Mouse (Mus musculus) intestine, embryonic 15.5 days (tissue): ENCODE measurements around the gene Cyp1a2. TPM values are rescaled to one million over a fixed set of nuclear protein-coding genes. Genes with fewer than 3 reads are reported as not detected.
A peak's percentile ranks its signal among the peaks of the same experiment; 100 is the strongest.

Source experiments
- ATAC-seq: fragments of 200-750 bp; cut with Nextera tagmentation; 2 replicates; pipeline ENCODE4 v1.8.0; 2017; ENCODE audit warnings: moderate TSS enrichment, moderate library complexity
- H3K27ac ChIP-seq: fragments of 300-500 bp; sonication (generic); 2 replicates; pipeline ENCODE4 v1.5.1; 2015; ENCODE audit warnings: mild to moderate bottlenecking, inconsistent platforms
- H3K27me3 ChIP-seq: fragments of 300-500 bp; sonication (generic); replicated peaks from 2 replicates; pipeline ENCODE4 v1.6.1; 2015; ENCODE audit warnings: inconsistent platforms
- H3K36me3 ChIP-seq: fragments of 300-500 bp; sonication (generic); 2 replicates; pipeline ENCODE4 v1.6.1; 2015; ENCODE audit warnings: inconsistent platforms
- H3K4me1 ChIP-seq: fragments of 300-500 bp; sonication (generic); replicated peaks from 2 replicates; pipeline ENCODE4 v1.6.1; 2015; ENCODE audit warnings: inconsistent platforms
- H3K4me2 ChIP-seq: fragments of 300-500 bp; sonication (generic); replicated peaks from 2 replicates; pipeline ENCODE4 v1.6.1; 2015; ENCODE audit warnings: mild to moderate bottlenecking, inconsistent platforms
- H3K4me3 ChIP-seq: fragments of 300-500 bp; sonication (generic); replicated peaks from 2 replicates; pipeline ENCODE4 v1.5.1; 2015; ENCODE audit warnings: inconsistent platforms
- H3K9ac ChIP-seq: fragments of 300-500 bp; sonication (generic); 2 replicates; pipeline ENCODE4 v1.6.1; 2015; ENCODE audit warnings: inconsistent platforms
- H3K9me3 ChIP-seq: fragments of 300-500 bp; sonication (generic); 2 replicates; pipeline ENCODE4 v1.6.1; 2016; ENCODE audit warnings: inconsistent platforms
- WGBS: fragments of 180-500 bp; shearing (Covaris S2); methylation state at CpG from one replicate; pipeline ENCODE4 v1.1.7; 2015; 5-methylcytosine and 5-hydroxymethylcytosine counted together
- polyA plus RNA-seq: library from polyadenylated mRNA; unstranded; fragments of >200 nt; fragmentation: Nextera tagmentation; extraction: Ambion mirVana; gene quantifications from 2 replicates; pipeline ENCODE4 v1.2.1, GENCODE M21; 2015

Gene Cyp1a2
- polyA plus RNA-seq, 1 experiment from 2014 or later = not detected

DNA sequence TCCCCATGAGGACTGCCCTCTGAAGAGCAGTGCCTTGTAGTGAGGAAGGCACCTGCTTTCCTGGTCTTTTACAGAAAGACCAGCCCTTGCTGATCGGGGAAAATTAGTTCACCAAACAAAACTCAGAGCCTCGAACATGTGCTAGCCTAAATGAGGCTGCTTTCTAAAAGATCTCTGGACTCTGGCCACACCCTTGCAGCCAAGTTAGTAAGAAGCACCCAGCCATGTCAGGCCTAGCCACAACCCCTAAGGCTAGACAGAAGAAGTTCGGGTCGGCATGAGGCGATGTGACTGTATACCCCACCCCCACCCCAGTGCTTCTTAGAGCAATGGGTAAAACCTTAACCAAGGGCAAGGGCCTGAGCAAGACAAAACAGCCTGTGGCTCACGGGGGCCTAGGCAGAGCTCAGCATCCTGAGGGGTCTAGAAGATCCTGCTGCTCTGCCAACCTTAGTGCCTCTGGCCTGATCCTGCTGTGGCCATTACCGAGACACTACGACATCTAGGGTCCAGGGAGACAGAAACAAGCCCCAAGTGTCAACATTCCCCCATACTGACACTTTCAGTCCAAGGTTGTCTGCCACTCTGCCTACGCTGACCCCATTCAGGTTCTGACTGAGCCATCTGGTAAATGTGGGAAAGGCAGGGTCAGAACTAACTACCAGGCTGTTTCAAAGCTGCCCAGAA lies 40.2 kb downstream of the Cyp1a2 start:
- peak overlapping the region; percentile 68 for H3K4me3 ChIP-seq
- H3K4me2 ChIP-seq = peak overlapping the region; percentile 86
- no peak for ATAC-seq
- H3K9ac ChIP-seq = peak overlapping the region; percentile 98
- peaks cover 68% of the 10 kb centered on the region for H3K4me1 ChIP-seq
- H3K27me3 ChIP-seq = no peaks in the 10 kb centered on the region
- H3K9me3 ChIP-seq = no peaks in the 10 kb centered on the region
- 57% methylated on average over 9 of the region's 9 CpGs for WGBS
- H3K27ac ChIP-seq = peak overlapping the region; percentile 58
- no peaks in the 10 kb centered on the region for H3K36me3 ChIP-seq

DNA sequence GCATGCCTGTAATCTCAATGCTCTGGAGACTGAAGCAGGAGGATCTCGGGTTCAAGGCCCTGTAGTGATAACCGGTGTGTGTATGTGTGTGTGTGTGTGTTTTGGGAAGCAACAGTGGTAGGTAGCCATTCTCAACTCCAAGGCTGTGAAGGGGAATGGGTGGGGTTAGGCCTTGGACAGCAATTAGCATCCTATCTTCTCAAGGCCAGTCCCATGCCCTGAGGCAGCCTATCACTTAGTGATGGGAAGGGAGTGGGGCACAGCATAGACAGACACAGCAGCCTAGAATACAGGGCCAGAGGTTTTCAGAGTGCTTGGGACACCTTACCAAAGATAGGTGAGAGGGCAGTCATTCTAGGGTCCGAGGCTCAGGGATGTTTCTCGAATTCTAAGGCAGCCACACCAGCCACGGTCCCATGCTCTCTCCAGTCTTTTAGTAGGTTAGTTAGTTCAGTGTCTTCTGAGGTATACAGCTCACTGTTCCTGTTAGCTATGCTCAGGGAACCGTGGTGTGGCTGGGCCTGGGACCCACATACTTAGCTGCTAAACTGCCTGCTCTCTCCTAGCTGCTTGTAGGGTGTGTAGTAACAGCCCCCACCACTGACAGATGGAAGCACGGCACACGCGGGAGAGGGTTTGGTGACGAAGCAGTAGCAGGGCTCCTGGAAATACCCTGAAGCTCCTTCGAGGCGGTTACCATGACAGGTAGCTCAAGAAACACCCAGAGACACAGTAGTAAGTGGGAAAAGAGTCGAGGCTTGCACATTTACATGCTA lies 41.5 kb downstream of the Cyp1a2 start:
- no peak overlapping the region for H3K27ac ChIP-seq
- no peak for ATAC-seq
- no peak overlapping the region for H3K4me3 ChIP-seq
- H3K4me2 ChIP-seq = peak overlapping the region; percentile 86; the same call in 1 of the 2 replicates
- no peaks in the 10 kb centered on the region for H3K27me3 ChIP-seq
- no peaks in the 10 kb centered on the region for H3K36me3 ChIP-seq
- H3K9ac ChIP-seq = no peak overlapping the region
- no peaks in the 10 kb centered on the region for H3K9me3 ChIP-seq
- peaks cover 77% of the 10 kb centered on the region for H3K4me1 ChIP-seq
- 81% methylated on average over 13 of the region's 13 CpGs for WGBS

DNA sequence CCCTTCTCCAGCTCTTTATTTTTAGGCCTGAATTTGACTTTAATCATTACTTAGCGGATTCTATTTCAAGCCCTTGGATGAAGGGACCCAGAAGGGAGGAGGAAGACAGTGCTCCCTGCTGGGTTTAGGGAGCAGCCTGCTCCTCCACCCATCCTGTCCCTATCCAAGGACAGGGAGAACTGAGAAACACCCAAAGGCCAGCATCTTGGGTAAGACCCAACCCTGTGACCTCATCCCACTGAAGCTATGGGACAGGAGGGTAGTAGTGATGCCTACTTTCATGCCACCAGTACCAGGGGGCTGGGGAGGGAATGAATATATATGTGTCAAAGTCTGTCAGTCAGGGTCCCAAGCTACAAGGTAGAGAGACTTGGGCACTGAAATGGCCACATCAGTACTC lies 42.5 kb downstream of the Cyp1a2 start:
- peak overlapping the region; percentile 31; the same call in 1 of the 2 replicates for H3K4me3 ChIP-seq
- ATAC-seq = no peak
- peak overlapping the region; percentile 66 for H3K4me2 ChIP-seq
- 0 out of 2 replicates have a peak overlapping the region, but pooled peaks have one; percentile 14 for H3K9ac ChIP-seq
- H3K4me1 ChIP-seq = peaks cover 77% of the 10 kb centered on the region
- H3K27ac ChIP-seq = peak overlapping the region; percentile 89
- no peaks in the 10 kb centered on the region for H3K9me3 ChIP-seq
- no peaks in the 10 kb centered on the region for H3K27me3 ChIP-seq
- 80% methylated on average over 1 of the region's 1 CpGs for WGBS
- H3K36me3 ChIP-seq = no peaks in the 10 kb centered on the region

DNA sequence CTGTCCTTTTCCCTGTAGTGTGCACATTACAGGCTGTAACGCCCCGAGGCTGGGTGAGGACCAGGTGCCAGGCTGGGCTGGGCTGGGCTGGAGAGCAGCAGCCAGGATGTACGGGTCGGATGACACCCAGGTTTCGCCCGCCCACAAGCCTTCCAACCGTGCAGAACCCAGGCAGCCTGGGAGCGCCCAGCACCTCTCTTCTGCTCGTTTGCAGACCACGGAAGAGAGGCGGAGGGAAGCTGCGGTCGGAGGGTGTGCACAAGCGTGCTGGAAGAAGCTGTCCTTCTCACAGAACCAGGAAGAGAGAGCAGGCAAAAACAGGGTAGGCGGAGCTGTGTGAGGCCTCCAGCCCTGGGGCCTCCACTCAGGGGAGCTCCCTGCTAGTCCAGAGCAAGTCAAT lies 43.1 kb downstream of the Cyp1a2 start:
- Histone ChIP-seq H3K27ac (peak overlapping the region; percentile 89), H3K36me3 (no peaks in the 10 kb centered on the region), H3K4me1 (peaks cover 79% of the 10 kb centered on the region), H3K4me2 (peak overlapping the region; percentile 66), H3K4me3 (peak overlapping the region; percentile 31), H3K9ac (peak overlapping the region; percentile 24), H3K9me3 (no peaks in the 10 kb centered on the region), H3K27me3 (no peaks in the 10 kb centered on the region)
- WGBS = 2% methylated on average over 15 of the region's 15 CpGs
- peak; percentile 70 for ATAC-seq

DNA sequence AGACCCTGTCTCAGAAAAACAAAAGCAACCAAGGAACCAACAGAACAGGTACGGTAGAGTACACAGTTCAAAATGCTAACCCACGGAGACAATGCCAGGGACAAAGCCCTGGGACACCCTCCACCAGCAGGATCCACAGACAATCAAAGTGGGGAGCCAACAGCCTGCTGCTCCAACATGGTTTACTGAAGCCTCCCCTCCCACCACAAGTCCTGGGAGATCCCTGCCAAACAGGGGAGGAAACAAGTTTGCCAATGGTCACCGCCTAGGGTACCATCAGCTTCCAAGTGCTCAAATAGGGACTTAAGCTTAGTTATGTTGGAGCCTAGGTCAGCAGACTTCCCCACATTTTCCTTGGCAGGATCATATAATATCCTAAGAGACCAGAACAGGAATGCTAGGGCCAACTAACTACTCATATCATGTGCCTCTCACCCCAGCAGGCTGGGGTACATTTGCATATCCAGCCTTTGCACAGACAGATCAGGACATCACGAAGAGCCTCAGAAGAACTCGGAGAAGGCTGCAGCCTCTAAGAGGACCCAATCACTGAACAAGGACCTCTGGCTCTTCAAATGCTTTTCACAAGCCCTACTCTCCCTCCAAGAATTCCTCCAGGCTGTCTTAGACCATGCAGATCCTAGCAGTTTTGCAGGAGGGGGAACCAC lies 43.7 kb downstream of the Cyp1a2 start:
- Histone ChIP-seq H3K4me1 (peaks cover 80% of the 10 kb centered on the region), H3K4me3 (peak overlapping the region; percentile 31), H3K27ac (peak overlapping the region; percentile 89), H3K36me3 (no peaks in the 10 kb centered on the region), H3K9ac (peak overlapping the region; percentile 24), H3K4me2 (peak overlapping the region; percentile 66), H3K27me3 (no peaks in the 10 kb centered on the region), H3K9me3 (no peaks in the 10 kb centered on the region)
- 58% methylated on average over 5 of the region's 5 CpGs for WGBS
- no peak for ATAC-seq

DNA sequence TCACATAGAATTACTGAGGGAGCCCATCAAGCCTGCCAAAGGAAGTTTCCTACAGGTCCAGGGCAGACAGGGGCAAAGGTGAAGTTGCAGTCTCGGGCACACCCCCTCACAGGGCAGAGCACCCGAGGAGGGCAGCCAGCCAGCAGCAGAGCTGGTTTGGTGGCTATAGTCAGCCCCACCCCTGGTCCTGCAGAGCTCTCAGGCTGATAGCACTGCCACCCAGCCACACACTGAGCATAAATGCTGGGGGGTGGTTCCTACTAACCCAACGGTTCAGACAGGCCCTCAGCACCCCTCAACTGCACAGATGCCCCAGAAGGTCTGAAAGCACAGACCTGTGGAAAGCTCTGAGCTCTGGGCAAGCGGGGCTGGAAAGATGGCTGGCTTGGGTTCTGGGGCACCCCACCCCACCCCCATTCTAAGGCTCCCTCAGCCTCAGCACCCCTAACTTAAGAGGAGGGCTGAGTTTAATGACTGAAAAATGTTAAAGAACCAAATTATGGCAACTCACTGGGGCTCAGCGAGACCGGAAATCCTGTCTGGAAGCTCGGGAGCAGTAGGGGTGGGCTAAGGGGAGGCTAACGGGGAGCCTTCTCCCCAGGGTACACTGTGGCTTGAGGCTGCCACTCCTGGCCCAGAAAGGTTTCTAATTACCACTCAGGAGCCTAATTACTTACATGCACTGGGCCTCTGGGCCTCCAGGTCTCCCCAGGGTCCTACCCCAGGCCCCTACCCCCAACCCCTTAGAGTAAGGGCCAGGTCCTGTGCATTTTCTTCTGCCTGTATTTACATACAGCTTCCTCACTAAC lies 44.6 kb downstream of the Cyp1a2 start:
- Histone ChIP-seq H3K27ac (peak overlapping the region; percentile 89), H3K27me3 (no peaks in the 10 kb centered on the region), H3K4me3 (peak overlapping the region; percentile 10; the same call in 1 of the 2 replicates), H3K9ac (peak overlapping the region; percentile 32; the same call in 1 of the 2 replicates), H3K4me2 (peak overlapping the region; percentile 66), H3K9me3 (no peaks in the 10 kb centered on the region), H3K4me1 (peaks cover 82% of the 10 kb centered on the region), H3K36me3 (no peaks in the 10 kb centered on the region)
- 24% methylated on average over 8 of the region's 8 CpGs for WGBS
- ATAC-seq = peak; percentile 86

DNA sequence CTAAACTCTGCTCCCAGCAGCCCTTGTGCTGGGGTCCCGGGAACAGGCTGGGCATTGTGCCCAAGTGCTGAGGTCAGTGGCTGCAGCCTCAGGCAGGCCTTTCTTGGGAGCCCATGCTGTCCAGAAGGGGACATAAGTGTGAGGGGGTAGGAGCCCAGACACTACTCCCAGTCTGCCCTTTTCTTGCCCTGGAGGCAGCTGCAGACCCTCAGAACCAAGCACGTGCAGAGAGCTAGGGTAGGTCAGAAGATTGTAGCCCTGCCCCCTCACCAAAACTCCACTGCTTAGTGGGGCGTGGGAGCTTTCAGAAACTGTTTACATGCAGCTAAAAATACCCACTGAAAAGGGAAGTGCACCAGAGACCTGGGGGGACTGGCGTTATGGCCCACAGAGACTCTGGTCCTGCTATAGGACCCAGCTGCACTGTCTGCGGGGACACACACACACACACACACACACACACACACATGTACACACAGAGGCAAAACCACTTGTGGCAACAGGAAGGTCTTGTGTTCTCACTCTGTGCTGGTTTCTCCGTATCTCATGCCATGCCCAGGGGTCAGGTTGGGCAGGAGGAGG lies 45.7 kb downstream of the Cyp1a2 start:
- H3K27ac ChIP-seq = peak overlapping the region; percentile 89
- H3K36me3 ChIP-seq = no peaks in the 10 kb centered on the region
- ATAC-seq = peak; percentile 23
- no peaks in the 10 kb centered on the region for H3K27me3 ChIP-seq
- H3K9me3 ChIP-seq = no peaks in the 10 kb centered on the region
- H3K4me3 ChIP-seq = peak overlapping the region; percentile 10
- H3K4me1 ChIP-seq = peaks cover 78% of the 10 kb centered on the region
- 13% methylated on average over 6 of the region's 6 CpGs for WGBS
- H3K9ac ChIP-seq = peak overlapping the region; percentile 32; the same call in 1 of the 2 replicates
- peak overlapping the region; percentile 66 for H3K4me2 ChIP-seq

DNA sequence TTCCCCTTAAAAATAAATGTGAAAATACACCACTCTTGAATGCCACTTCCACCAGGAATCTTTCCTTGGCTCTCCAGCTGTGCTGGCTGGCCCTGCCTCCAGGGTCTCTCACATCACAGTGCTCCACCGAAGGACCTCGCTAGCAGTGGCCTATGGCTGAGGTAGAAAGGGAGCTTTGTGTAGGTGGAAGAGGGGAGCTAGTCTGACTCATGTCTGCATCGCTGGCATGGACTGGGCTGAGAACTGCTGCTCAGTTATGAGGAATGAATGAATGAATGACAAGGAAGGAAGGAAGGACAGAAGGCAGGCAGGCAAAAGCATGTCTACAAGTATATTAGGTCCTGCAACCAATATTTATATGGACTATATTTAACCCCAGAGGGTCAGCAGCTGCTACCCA lies 46.2 kb downstream of the Cyp1a2 start:
- Histone ChIP-seq H3K36me3 (no peaks in the 10 kb centered on the region), H3K9me3 (no peaks in the 10 kb centered on the region), H3K27ac (peak overlapping the region; percentile 89), H3K27me3 (no peaks in the 10 kb centered on the region), H3K4me3 (no peak overlapping the region), H3K9ac (0 out of 2 replicates have a peak overlapping the region, but pooled peaks have one; percentile 32), H3K4me2 (peak overlapping the region; percentile 66), H3K4me1 (peaks cover 73% of the 10 kb centered on the region)
- ATAC-seq = no peak
- 66% methylated on average over 3 of the region's 3 CpGs for WGBS

DNA sequence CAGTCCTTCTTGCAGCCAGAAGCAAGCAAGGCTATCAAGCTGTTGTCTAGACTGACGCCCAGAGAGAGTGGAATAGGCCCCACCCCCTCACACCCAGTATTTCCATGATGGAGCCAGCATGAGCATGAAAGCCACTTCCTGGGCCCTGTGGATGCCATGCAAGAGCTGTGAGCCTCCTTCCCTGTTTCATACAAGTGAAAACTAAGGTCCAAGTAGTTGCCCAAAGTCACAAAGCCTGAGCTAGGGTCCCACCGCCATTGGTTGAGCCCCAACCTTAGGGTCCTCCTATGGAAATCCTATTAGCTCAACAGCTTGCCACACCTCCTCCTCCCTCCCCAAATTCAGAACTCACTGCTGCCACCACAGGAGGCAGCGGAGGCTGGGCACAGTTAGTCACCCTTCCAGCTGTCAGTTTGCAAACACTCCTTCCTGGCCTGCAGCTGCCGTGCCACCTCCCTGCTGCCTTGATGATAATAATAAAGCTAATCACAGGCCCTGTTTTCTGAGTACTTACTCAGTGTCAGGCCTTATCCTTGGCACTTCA lies 50.0 kb downstream of the Cyp1a2 start:
- Histone ChIP-seq H3K27me3 (no peaks in the 10 kb centered on the region), H3K9ac (no peak overlapping the region), H3K9me3 (no peaks in the 10 kb centered on the region), H3K27ac (no peak overlapping the region), H3K4me1 (peaks cover 35% of the 10 kb centered on the region), H3K4me2 (no peak overlapping the region), H3K36me3 (peaks cover 17% of the 10 kb centered on the region), H3K4me3 (no peak overlapping the region)
- ATAC-seq = no peak
- 42% methylated on average over 4 of the region's 4 CpGs for WGBS

DNA sequence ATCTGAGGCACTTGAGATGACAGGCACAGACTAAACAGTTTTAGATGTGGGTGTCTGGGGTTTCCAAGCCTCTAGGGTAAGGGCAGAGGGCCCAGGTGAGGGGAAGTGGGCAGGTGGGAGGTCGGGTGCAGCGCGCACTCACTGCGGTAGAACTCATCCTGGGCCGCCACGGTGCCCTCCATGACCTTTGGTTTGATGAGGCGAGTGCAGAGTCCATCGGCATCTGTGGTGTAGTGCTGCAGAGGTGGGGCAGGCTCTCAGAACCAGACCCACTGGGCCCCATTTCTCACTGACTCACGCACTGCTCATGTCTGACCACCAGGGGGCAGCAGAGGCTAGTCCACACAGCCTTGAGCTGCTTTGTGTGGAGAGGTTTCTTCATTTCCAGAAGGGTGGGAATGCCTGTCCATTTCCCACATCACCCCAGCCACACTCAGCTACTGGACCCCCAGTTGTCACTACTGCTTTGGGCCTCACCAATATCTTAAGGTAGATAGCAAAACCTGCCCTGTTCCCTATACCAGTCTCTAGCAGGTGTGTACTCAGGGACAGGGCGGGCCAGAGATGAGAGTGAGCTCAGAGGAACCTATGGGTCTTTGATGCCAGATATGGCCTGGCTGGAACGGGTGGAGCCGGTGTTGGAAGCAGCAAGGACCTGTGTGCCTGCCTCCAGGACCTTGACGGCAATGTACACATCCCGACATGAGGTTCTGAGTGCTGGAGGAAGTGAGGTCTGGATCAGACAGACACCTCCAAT lies 54.2 kb downstream of the Cyp1a2 start:
- 58% methylated on average over 14 of the region's 14 CpGs for WGBS

More for the DNA sequence above, 54.2 kb downstream of the Cyp1a2 start:
- no peak overlapping the region for H3K9ac ChIP-seq
- peak; percentile 72 for ATAC-seq
- H3K9me3 ChIP-seq = no peaks in the 10 kb centered on the region
- no peak overlapping the region for H3K4me3 ChIP-seq
- no peaks in the 10 kb centered on the region for H3K27me3 ChIP-seq
- peaks cover 42% of the 10 kb centered on the region for H3K36me3 ChIP-seq
- H3K27ac ChIP-seq = no peak overlapping the region
- H3K4me2 ChIP-seq = no peak overlapping the region
- H3K4me1 ChIP-seq = peaks cover 11% of the 10 kb centered on the region
